Mouse (Mus musculus) adrenal gland (tissue): ENCODE data around the gene Mrpl10.

Source experiments
- intact Hi-C: fragments of 180-260 bp; cut with DNase I; formaldehyde crosslinking; loops from one replicate; pipeline ENCODE4 v1.15.1; 2025
- long read RNA-seq, 2 experiments: library from polyadenylated mRNA; unstranded; transcript quantifications; one replicate each; pipeline ENCODE4 v2.0.0; 2020; ENCODE audit warnings: borderline replicate concordance in 1 of 2; ENCODE audit not compliant: insufficient replicate concordance in 1 of 2

Gene Mrpl10
- long read RNA-seq, experiment 1, transcript Mrpl10-201 (5 exons, 1,708 nt): major isoform, 42 of 51 reads
- long read RNA-seq, experiment 1, partial matches to known transcripts: 3 of 51 reads
- long read RNA-seq, experiment 1, other reads (novel, unspliced or antisense): 6 of 51 reads
- long read RNA-seq, experiment 2, transcript Mrpl10-201 (5 exons, 1,708 nt): major isoform, 41 of 62 reads
- long read RNA-seq, experiment 2, partial matches to known transcripts: 7 of 62 reads
- long read RNA-seq, experiment 2, other reads (novel, unspliced or antisense): 14 of 62 reads

DNA sequence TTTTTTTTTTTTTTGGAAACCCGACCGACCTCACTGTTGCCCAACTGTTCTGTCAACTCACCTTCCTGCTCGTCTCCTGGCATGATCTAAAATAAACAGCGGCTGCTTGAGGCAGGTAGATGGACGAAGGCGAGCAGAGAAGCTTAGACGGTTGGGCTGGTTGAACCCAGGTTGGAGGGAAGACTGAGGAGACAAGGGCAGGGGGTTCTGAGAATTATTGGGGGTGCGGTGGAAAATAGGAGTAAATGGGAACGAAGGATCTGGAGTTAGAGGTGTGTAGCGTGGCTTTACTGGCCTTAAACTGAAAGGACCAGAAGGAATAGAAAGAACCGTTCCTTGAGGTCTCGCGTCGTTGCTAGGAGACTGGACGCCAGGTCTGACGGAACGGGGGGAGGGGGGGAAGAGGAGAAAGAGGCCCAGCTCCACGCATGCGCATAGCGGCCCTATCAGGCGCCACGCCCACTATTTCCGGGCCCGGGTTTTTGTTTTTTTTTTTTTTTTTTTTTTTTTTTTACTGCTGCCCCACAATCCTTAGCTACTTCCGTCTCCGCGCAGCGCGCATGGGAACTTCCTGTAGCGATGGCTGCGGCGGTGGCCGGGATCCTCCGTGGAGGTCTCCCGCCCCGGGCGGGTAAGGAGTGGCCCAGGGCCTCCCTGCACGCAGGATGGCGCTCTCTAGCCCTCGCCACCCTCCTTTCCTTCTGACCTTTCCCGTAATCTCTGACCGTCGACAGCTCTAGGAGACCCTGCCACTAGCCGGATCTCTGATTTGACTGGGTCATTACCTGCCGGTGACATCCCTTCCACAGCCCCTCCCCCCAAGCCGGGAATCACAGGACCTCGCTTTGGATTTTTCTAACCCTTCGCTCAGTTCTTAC, at the start of gene Mrpl10, which contains the start of gene Lrrc46:
TSS of gene Mrpl10 (plus strand) at position 539 of the 878 bp plus-strand sequence.
TSS of gene Lrrc46 (minus strand) at position 386 of the 878 bp plus-strand sequence.
- intact Hi-C loops: no loop called here

DNA sequence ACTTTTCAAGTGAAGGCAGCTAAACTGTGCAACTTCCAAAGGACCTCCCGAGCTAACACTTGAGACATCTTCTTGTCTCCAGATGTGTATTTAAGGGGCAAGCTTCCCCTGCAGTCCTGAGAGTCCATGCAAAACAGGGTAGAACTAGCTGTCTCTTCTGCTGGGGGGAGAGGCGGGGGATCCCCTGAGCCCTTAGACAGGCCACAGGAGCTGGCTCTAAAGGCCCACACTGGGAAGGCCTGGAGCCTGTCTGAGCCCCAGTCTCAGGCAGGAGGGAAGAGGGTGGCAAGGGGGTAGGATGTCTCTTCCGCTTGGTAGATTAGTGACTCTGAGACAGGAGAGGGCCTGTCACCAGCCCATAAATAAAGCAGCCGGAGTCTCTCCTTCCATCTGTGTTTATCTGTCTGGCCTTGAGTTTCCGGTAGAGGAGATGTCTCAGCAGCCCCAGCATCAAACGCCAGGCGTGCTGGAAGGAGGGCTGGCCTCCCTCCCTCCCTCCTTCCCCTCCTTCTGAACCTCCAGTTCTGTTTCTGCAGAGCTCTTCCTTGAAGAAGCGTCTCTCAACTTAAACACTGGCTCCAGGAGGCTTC, 48.5 kb upstream of the Mrpl10 start:
- intact Hi-C loops: no loop called here

DNA sequence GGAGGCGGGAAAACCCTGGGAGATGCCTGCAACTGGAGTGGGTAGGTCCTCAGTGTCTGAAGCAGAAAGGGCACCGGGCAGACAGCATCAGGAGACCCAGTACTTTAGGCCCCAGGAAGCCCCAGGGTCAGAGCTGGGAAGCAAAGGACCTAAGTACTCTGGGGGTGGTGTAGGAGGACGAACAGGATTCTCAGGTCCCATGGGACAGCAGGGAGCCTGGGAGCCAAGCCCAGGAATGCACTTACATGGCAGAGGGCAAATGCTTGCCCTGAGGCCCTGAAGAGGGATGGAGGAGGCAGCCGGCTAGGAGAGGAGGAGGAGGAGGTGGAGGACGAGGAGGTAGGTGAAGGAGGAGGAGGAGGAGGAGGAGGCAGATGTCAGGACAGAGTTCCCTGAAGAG, 46.3 kb upstream of the Mrpl10 start:
- intact Hi-C loops: no loop called here

DNA sequence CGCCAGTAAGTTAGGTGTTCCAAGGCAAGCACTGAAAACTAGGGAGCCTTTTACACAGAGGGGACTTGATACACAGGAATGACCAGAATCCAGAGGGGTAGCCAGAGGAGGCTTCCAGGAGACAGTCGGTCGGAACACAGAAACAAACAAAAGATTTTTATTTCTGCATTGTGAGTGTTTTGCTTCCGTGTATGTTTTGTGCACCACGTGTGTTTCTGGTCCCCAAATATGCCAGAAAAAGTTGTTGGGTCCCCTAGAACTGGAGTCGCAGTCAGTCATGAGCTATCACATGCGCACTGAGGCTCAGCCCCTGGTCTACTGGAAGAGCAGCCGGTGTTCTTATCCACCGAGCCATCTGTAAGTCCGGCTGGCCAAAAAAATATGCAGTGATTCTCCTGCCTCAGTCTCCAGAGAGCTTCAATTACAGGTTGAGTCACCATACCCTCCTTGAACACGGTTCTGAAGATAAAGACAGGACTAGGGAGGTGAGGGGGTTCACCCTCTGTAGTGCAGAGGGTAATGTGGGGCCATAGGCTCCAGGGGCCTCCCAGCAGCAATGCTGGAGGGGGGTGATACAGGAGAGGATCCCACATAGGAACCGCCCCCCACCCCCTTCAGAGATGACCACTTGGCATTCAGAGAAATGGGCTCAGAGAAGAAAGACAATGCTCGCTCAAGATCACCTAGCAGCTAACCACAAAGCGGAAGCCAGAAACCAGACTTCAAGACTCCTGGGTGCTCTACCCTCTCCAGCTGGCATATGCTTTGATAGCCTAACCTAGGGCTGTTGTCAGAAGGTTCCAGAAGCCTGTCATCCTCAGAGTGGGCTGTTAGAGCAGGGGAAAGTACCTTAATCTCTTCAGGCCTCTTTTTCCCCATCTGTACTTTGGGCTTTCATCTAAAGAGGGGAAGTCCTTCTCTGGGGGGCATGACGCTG, 45.3 kb upstream of the Mrpl10 start:
- intact Hi-C loops: no loop called here

DNA sequence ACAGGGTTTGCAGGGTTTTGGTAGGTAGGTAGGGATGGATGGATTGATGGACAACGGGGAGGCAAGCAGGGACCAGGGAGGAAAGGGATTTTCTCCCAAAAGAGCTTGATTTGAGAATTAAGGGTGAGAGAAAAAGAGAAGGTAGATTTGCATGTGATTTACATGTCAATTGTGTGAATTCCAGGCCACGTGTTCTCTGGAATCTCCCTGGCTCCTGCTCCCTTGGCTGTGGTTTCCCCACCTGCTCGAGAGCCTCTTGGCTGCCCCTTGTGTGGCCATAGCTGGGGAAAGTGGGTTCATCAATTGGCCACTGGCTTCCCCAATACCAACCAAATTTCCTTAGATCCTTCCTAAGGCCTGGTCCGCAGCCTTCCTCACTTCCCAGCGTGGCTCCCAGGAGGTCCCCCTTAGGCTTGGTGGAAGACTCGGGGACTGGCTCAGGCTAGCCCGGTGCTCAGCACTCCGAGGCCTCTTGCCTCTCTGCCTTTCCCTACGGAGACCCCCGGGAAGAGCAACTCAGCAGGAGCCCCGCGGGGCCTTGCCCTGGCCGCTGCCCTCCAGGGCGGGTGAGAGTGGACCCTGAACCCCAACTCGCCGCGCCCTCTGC, 44.5 kb upstream of the Mrpl10 start:
- intact Hi-C loops: no loop called here

DNA sequence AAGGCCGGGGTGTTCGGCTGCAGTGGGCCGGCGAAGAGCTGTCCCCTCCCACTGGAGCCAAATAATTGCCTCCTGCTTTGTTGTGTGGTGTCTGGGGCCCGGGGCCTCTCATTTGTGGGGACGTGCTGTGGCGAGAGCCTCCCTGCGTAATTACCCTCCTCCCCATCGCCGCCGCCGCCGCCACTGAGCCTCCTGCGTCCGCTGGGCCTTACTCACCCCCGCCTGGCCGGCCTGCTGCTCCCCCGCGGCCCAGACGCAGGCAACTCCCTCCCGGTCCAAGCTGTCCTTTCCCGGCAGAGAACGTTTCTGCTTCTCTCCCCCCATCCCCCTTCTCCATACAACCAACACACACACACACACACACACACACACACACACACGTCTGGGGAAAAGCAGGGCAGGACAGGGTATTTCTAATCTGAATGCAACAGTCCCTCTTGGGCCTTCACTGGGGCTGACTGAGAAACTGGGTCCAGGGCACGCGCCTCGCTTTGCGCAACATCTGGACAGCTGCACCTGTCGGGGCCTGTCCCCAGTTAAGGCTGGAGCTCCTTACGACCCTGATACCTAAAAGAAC, 43.9 kb upstream of the Mrpl10 start:
- intact Hi-C loops: no loop called here

DNA sequence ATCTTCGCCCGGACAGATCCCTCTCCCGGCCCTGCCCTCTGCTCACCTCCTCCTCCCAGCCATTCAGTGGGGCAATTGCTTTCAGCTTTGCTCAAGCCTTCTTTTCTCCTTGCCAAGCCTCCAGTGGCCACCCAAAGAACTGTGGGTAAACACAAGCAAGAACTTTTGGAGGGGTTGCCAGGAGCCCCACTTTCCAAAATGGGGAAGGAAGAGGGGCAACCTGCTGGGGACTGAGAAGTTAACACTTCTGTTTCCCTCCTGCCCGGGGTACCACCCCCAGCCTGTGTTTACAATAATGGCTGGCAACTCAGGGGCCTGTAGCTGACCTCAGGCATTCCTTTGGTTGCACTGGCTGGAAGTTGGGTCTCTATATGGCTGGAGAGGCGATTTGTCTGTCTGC, 38.2 kb upstream of the Mrpl10 start:
- intact Hi-C loops: no loop called here

DNA sequence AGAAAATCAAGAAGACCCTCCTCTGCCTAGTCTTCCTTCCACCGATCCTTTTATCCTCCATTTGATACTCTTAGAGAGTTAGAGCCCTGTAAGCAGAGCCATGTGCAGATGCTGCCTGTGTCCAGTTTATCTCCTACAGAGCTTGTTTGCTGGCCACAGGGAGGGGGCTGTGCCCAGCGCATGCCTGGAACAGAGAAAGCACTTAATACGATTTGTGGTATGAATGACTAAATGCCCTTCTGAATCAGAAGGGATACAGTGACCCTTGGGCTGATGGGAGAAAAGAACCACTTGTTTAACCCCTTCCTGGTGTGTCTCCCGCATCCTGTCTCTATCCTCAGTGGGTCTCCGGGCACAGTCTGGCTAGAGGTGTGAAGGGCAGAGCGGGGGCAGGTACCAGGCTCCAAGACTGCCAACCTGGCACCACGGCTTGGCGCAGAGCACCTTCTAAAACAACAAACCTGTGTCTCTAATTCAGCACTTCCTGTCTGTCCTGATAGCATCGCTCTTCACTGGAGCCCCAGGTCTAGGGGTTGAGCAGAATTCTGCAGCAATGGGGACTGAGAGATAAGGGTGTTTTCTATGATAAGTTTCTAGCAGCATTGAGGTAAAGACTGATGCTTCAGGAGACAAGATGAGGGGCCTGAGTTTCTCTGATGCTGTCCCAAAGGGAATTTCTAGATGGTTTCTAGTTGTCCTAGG, 34.1 kb upstream of the Mrpl10 start:
- intact Hi-C loops: no loop called here

DNA sequence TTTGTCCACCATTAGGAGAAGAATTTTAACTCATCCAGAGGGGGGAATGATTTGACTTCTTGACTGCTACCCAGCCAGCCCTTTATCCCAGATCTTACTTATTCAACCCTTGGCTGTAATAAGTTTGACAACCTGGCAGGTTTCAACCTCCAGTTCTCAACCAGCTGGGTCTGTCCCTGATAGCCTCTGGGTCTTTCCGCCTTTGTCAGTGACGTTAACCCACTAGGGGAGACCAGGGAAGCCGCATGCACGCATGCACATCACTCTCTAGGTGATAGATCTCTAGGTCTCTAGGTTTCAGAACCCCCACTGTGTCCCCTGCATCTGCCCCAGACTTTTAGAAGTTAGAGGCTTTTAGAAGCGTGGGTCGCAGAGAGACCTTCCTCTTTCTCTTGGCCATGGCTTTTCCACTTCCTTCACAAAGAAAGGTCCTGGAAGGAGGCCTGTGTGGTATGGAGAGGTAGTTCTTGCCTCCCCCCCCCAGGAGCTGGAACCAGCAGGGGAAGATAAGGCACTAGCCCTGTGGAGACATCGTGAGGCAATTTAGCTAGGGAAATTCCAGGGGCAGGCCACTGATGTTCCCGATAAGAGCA, 32.1 kb upstream of the Mrpl10 start:
- intact Hi-C loops: no loop called here

DNA sequence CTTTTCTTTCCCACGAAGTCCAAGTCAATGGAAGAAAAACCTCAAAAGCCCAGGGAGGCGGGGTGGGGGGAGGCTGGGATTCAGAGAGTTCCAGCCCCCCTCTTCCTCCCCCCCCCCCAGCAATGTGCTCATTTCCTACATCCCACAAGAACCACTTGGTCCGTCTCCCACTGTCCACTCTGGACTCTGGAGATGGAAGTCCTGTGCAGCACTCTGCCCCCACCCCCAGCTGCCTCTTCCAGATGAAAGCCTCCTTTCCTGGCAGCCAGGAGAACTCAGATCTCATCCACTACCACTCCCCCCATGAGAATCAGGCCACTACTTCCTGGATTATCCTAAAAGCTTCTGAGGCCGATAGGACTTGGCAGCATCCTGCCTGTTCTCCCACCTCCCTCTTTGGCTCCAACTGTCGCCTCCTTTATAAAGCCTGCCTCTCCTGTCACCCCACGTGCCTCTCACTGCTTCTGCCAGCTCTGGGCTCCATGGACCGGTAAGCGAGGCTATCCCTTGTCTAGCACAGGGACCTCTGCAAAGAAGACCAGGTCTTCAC, 28.2 kb upstream of the Mrpl10 start, which contains the start of gene Sp6:
TSS of gene Sp6 (plus strand) at position 274 of the 550 bp plus-strand sequence.
- intact Hi-C loops: no loop called here

DNA sequence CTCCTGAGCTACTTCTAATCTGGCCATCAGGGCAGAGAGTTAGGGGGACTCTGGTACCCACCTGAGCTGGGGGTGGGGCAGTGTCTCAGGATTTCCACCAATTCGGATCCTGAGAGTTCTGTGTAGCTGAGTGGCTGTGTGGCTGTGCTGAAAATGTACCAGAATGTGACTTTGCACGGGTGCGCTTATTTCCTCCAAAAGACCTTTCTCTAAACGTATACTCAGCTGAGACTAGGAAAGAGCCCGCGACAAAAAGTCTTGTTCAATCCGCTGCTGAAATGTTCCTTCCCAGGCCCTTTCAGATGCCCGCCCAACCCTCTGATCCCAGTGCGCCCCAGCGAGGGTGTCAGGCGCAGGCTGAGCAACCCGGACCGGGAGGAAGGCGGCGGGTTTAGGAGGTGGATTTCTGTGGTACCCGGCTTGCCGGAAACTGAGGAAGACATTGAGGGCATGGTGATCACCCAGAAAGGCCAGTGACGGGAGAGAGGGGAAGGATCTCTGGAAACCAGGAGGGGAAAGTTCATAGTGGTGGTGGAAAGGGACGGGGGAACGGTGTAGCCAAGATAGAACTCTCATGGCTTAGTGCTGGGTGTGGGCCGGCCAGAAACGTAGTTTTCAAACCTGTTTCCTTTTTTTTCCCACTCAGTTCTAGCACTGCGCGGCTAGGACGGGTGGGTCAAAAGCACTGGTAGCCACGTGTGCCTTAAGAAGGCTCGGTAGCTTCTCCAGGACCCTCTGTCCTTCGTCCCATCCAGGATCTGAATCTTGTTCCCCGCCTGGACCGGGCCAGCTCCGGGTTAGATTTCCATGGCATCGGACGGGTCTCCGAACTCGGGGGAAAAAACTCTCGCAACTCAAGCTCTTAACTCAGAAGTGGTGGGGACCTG, 23.4 kb upstream of the Mrpl10 start:
- intact Hi-C loops: no loop called here

DNA sequence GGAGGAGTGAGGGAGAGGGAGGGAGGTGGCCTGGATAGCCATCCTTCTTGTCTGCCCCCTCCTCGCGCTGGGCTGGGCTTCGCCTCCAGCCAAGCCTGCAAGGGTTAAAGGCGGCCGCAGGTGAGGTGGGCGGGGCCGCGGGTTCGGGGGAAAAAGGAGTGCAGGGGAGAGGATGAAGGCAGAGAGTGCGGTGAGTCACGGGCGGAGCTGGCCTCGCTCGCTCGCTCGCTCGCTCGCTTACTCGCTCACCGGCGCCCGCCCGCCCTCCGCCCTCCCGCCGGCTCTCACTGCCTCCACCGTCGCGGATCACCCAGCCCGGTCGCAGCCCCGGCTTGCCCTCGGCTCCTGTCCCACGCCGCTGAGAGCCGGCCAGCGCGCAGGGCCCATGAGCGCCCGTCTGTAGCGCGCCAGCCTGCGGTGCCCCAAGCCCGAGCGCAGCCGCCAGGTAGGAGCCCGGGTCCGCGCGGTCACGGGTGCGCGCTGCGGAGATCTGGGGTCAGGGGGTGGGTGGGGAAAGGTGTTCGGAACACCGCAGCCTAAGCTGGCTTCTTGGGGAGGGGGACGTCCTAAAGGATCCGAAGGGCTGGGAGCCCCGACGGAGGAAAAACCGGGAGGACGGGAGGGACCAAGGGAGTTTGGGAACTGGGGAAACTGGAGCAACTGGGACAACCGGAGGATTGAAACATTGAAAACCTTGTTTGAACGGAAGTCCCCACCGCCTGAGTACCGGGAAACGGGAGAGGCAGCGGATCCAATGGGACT, 22.6 kb upstream of the Mrpl10 start:
- intact Hi-C loops: no loop called here

DNA sequence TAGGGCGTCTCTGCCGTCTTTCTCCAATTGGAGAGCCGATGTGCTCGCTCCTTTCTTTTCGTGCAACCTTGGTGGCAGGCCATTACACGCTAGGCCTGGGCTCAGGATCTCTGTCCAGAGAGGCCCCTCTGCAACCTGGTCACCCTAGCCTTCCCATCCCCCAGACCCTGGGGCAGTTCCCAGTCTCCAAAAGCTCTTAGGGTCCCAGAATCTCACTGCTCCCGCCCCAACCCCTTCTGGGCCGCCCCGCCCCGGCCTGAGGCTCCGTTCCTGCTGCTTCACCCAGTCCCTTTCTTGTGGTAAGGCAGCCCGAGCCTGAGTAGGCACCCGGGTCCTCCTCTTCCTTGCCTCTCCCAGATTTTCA, 22.0 kb upstream of the Mrpl10 start:
- intact Hi-C loops: no loop called here

DNA sequence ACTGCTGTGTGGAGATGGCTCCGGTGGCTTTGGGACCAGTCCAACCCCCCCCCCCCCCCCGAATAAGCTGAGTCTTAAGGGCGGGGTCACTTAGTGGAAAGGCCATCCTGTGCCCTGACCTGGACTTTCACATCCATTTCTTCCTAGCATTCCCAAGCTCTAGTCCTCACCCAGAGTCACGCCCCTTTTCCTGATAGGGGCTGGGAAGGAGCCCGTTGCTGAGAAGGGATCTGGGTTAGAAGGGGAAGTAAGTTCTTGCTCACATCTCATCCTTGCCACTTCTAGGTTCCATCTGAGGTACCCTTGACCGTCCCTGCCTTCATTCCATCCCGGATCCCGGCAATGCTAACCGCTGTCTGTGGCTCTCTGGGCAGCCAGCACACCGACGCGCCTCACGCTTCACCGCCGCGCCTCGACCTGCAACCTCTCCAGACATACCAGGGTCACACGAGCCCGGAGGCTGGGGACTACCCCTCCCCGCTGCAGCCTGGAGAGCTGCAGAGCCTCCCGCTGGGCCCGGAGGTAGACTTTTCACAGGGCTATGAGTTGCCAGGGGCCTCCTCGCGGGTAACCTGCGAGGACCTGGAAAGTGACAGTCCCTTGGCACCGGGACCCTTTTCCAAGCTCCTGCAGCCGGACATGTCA, 20.1 kb upstream of the Mrpl10 start:
- intact Hi-C loops: loop anchor here (10.0 kb wide), 1 partner anchor 106 kb away; the partner anchor contains the start of gene Cdk5rap3

DNA sequence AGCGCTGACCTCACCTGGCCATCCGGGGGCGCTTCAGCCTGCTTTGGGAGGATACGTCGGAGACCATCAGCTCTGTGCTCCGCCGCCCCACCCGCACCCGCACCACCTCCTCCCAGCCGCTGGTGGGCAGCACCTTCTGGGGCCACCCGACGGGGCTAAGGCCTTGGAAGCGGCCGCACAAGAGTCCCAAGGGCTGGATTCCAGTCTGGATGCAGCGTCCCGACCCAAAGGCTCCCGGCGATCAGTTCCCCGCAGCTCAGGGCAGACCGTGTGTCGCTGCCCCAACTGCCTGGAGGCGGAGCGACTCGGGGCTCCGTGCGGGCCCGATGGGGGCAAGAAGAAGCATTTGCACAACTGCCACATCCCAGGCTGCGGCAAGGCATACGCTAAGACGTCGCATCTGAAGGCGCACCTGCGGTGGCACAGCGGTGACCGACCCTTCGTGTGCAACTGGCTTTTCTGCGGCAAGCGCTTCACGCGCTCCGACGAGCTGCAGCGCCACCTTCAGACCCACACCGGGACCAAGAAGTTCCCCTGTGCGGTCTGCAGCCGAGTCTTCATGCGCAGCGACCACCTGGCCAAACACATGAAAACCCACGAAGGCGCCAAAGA, 19.4 kb upstream of the Mrpl10 start:
- intact Hi-C loops: loop anchor here (10.0 kb wide), 1 partner anchor 107 kb away; the partner anchor contains the start of gene Cdk5rap3

DNA sequence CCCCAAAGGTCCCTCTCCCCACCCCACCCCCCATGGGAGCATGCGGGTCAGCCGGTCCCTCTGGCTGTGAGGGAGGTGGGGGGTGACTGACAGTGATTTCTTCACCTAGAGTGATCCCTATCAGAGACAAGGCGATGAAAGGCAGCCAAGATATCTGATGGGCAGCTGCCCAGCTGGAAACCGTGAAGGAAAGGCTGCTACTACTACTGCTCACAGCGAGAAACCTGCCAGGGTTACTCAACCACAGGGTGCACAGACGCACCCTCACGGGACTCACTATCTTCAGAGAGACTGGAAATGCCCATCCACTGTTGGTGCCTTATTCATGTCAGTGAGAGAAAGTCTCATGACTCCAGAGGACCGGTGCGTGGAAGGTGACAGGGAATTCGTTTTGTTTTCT, 16.4 kb upstream of the Mrpl10 start:
- intact Hi-C loops: loop anchor here (10.0 kb wide), 1 partner anchor 110 kb away; the partner anchor contains the start of gene Cdk5rap3
